Mouse (Mus musculus) CH12.LX (cell line): ENCODE data around the gene Nacc2.

Experiments used
- CHD1 ChIP-seq: IDR thresholded peaks from 2 replicates; pipeline ENCODE4 v1.6.1; 2012; ENCODE audit warnings: low read depth, low read length, improper control_type of control experiment, inconsistent platforms
- CTCF ChIP-seq, 2 experiments: IDR thresholded peaks in 1 of 2; conservative IDR thresholded peaks in 1 of 2; 2 replicates each; pipeline ENCODE4 v1.5.1; 2011 to 2012; ENCODE audit warnings: low read depth in 2 of 2, low read length in 2 of 2, improper control_type of control experiment in 1 of 2, inconsistent platforms in 1 of 2, mild to moderate bottlenecking in 1 of 2, moderate library complexity in 1 of 2
- EP300 ChIP-seq: IDR thresholded peaks from 2 replicates; pipeline ENCODE4 v1.6.1; 2011; ENCODE audit warnings: low read length, improper control_type of control experiment
- GABPA ChIP-seq: IDR thresholded peaks from 2 replicates; pipeline ENCODE4 v1.6.1; 2012; ENCODE audit warnings: low read depth, low read length, improper control_type of control experiment, inconsistent platforms; ENCODE audit not compliant: insufficient replicate concordance
- HCFC1 ChIP-seq: IDR thresholded peaks from 2 replicates; pipeline ENCODE4 v1.6.1; 2012; ENCODE audit warnings: low read depth, mild to moderate bottlenecking, inconsistent platforms, low read length, improper control_type of control experiment
- IRF4 ChIP-seq: IDR thresholded peaks from 2 replicates; pipeline ENCODE4 v1.6.1; 2014; ENCODE audit warnings: low read depth, mild to moderate bottlenecking, inconsistent platforms, low read length, improper control_type of control experiment
- KAT2A ChIP-seq: IDR thresholded peaks from 2 replicates; pipeline ENCODE4 v1.6.1; 2012; ENCODE audit warnings: low read length, improper control_type of control experiment, inconsistent platforms; ENCODE audit not compliant: insufficient replicate concordance
- MAFK ChIP-seq: IDR thresholded peaks from 2 replicates; pipeline ENCODE4 v1.6.1; 2011; ENCODE audit warnings: low read length, improper control_type of control experiment; ENCODE audit not compliant: insufficient replicate concordance
- NRF1 ChIP-seq: IDR thresholded peaks from 2 replicates; pipeline ENCODE4 v1.6.1; 2014; ENCODE audit warnings: low read depth, mild to moderate bottlenecking, inconsistent platforms, low read length, improper control_type of control experiment, moderate library complexity
- POLR2A ChIP-seq: IDR thresholded peaks from 2 replicates; pipeline ENCODE4 v1.6.1; 2011; ENCODE audit warnings: low read depth, mild to moderate bottlenecking, improper control_type of control experiment, low read length
- SIN3A ChIP-seq: IDR thresholded peaks from 2 replicates; pipeline ENCODE4 v1.6.1; 2012; ENCODE audit warnings: low read length, improper control_type of control experiment, inconsistent platforms
- ZMIZ1 ChIP-seq: IDR thresholded peaks from 2 replicates; pipeline ENCODE4 v1.6.1; 2012; ENCODE audit warnings: low read depth, mild to moderate bottlenecking, inconsistent platforms, low read length, improper control_type of control experiment
- ZNF384 ChIP-seq: IDR thresholded peaks from 2 replicates; pipeline ENCODE4 v1.6.1; 2012; ENCODE audit warnings: low read depth, low read length, improper control_type of control experiment, inconsistent platforms

GRCm38 (mm10) chr2:26107011-26107410, 16.0 kb downstream of the Nacc2 start:
- TF ChIP-seq CTCF (conservative IDR thresholded peaks at IDR 0.05 in 1 of 2, IDR thresholded peaks at IDR 0.05 in 1 of 2; ENCODE audit: low read depth in 2 of 2, low read length in 2 of 2), result no peak
- no peak for TF ChIP-seq HCFC1
- TF ChIP-seq EP300, result no peak
- TF ChIP-seq POLR2A, result no peak
- TF ChIP-seq CHD1, result no peak
- no peak for TF ChIP-seq KAT2A
- no peak for TF ChIP-seq GABPA
- TF ChIP-seq NRF1, result no peak
- no peak for TF ChIP-seq ZMIZ1
- no peak for TF ChIP-seq IRF4
- TF ChIP-seq MAFK, result no peak
- TF ChIP-seq ZNF384, result no peak
- no peak for TF ChIP-seq SIN3A
